Mouse (Mus musculus) T-cell, adult 2 months (primary cell): ENCODE measurements around the gene Atp6v0a2.

ENCODE experiments used
- DNase-seq: peaks from one replicate; pipeline ENCODE4 v3.0.0; 2022; ENCODE audit warnings: low spot score

Atp6v0a2 gene

DNA sequence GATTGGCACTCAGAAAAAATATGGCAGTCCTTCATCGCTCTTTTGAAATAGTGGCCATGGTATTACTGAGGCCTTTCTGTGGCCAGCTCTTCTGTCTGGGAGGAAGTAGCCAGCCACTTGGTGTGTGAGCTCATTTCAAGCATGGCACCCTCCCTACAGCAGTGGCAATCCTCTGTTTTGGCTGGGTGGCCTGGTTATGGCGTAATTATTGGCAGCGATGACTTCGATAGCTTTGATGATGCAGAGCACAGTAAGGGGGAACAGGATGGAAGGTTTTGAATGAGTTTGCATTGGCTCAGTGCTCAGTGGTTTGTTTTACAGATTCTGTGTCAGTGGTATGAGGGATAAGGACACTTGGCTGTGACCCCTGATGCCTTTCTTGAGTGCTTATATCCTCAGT is 8.3 kb downstream of the Atp6v0a2 start:
- DNase-seq: no peak

DNA sequence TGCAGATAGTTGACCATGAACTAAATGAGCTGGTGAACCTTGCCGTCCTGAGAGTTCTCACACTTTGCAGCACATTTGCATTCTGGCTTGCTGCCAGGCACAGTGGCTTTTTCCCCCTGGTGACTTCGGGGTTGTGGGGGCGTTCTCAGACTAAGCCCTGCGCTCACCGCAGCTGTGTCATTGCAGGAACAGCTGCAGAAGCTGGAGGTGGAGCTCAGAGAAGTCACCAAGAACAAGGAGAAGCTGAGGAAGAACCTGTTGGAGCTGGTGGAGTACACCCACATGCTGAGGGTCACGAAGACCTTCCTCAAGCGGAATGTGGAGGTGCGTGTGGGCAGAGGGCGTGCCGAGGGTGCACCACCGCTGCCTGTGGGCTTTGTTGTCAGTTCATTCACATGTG is 8.9 kb downstream of the Atp6v0a2 start:
- DNase-seq: peak; percentile 65

DNA sequence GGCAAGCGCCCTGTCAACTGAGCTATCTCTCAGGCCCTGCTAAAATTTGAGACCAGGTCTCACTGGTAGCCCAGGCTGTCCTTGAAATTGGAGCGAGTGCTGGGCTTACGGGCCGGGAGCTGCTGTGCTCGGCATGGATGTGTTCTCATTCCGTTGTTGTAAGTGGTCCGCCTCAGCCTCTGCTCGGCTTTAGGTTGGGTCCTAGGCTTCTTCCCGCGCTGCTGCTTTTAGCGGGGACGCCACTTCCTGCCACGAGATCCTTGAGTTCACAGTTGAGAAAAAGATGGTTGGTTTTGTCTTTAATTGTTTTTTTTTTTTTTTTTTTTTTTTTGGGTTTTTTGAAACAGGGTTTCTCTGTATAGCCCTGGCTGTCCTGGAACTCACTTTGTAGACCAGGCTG is 9.5 kb downstream of the Atp6v0a2 start:
- DNase-seq: peak; percentile 34

DNA sequence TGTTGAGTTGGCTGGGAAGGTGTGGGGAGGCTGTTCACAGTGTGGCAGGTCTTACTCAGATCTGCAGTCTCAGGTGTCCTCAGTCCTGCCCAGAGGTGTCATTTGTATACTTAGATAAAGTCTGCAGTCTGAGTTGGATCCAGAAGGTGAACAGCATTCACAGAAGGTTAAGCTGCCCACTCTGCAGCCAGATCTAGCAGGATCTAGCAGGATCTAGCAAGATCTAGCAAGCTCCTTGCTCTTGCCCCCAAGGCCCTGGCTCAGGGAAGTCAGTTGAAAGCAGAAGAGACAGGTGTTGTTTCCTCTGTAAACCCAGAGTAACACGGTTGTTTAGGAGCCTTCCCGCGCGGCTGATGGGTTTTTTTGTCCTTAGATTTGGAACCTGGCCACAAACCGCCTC is 85.4 kb downstream of the Atp6v0a2 start:
- DNase-seq: no peak

DNA sequence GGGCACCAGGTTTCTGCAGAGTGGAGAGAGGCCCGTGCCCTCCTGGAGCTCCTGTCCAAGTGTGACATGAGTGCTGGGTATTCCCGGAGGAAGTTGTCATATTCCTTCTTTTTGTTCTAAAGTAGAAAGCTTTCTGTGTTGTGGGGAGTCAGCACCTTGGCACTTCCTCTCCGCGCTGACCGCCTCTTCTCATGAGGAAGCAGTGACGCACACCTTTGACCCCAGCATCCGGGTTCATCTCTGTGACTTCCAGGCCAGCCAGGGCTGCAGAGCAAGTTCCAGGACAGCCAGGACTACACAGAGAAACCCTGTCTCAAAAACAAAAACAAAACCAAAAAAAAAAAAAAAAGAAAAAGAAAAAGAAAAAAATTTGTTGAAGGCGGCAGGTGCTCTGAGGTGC is 86.8 kb downstream of the Atp6v0a2 start:
- DNase-seq: no peak

DNA sequence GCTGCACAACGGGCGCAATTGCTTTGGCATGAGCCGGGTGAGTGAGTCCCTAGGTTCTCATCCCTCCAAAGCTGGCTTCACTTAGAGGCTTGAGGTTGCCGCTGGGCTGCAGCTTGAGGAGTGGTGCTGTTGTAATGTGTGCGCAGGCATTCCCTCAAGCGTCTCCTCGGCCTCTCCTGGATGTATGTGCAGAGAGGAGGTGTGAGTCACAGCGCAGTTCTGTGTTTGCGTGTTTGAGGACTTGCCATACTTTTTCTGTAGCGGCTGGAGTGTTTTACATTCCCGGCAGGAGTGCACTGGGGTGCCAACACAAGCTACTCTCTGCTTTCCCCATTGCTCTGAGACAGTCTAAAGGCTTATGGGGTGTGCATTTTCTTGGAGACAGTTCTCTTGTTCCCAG is 89.6 kb downstream of the Atp6v0a2 start:
- no peak for DNase-seq

DNA sequence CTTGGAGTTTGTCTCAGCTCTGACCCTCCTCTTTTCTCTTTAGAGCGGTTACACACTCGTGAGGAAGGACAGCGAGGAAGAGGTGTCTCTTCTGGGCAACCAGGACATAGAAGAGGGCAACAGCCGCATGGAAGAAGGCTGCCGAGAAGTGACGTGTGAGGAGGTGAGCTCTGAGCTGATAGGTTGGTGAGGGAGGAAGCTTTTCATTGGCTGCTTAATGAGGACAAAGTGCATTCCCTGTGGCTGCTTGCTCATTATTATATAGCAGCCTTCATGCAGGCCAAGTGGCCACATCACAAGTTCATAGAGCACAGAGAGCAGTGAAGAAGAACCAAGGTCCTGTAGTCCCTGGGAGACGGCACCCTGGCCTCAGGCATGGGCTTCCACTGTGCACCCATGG is 90.0 kb downstream of the Atp6v0a2 start:
- no peak for DNase-seq

DNA sequence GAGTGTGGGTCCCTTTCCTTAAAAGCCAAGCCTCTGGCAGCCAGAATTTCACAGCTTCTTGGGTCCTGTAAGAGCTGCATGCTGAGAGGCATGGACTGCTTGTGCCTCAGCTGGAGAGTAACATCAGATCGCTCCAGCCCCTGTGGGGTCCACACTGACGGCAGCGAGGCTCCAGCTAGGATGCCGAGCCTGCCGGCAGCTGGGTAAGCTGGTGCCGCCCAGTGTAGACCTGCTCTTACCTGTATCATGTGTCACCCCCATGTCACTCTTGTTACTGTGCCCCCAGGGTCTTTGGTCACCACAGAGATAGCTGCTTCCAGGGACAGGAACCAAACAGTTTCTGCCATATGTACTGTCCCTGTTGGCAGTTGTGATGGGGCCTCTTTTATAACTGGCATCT is 94.7 kb downstream of the Atp6v0a2 start:
- DNase-seq: no peak

DNA sequence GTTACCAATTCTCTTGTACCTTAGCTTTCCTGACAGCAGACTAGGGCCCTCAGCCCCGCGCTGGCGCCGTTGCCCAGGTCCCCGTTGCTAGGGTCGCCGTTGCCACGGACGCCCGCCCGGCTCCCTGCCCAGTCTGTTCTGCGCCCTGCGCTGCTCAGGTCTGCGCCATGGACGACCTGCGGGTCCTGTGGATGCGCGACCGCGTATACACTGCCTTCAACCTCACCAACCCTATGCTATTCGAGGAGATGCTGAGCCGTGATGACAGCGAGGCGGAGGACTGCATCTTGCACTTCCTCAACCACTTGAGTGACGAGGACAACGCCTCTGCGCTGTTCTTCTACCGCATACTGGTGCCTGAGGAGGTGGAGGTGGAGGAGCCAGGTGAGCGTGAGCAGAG is 96.6 kb downstream of the Atp6v0a2 start, which contains the start of gene Dnah10:
TSS of gene Dnah10 (plus strand) at position 89 of the 400 bp plus-strand sequence.
- DNase-seq: no peak

DNA sequence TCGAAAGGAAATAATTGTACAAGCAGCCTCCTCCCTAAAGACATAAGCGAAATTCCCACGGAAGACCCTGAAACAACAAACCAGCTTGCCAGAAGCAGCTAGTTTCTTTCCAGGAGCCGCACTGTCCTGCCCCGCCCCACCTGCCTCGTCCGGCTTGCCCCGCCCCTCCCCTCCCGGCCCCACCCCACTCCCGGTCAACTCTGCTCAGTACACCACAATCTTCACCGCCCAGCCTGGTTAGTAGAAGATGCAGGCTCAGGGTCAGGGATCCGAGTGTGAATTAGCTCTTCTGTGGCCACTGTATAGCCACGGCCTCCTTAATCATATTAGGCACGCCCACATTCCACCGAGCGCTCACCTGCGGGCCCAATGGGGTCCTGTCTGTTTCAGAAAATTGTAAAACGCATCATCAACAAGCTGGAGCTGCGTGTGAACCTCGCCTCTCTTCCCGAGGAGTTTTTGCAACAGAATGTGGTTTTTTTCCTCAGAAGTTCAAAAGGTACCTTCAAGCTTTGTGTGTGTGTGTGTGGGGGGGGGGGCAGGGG is 101.4 kb downstream of the Atp6v0a2 start:
- DNase-seq: no peak

DNA sequence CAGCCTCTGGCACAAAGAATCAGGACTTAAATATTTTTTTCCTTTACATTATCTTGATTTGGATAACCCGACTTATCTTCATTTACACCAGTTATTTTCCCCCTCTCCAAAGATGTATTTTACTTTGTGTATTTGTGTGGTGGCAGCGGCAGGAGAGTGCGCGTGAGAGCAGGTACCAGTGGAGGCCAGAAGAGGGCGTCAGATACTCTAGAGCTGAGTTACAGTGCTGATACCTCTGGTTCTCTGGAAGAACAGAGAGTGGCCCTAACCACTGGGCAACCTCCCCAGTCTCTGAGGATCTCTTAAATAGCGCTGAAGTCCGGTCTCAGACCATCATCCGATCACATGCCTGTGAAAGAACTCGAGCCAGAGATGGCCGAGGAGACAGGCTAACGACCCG is 105.6 kb downstream of the Atp6v0a2 start:
- no peak for DNase-seq

DNA sequence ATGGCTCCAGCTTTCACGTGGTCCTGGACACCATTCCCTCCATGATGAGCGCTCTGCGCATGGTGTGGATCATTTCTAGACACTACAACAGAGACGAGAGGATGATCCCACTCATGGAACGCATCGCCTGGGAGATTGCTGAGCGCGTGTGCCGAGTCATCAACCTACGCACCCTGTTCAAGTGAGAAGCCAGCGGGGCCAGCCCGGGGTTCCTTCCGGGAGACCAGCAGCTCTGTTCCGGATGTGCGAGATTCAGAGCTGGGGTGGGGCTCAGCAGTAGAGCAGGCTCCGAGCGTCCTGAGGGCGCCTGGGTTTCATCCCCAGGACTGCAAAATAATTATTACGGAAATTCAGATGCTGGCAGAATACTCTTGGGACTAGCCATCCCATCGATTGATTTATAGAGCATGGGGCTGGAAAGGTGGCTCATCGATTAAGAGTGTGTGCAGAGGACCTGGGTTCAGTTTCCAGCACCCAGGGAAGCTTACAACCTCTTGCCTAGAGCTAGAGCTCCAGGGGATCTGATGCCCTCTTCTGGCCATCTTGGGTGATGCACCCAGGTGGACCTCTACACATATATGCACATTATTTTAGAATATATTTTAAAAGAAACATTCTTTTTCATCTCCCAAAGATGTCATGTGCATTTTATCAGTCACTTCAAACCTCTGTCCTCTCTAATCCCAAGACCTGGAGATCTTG is 113.7 kb downstream of the Atp6v0a2 start:
- DNase-seq: no peak

DNA sequence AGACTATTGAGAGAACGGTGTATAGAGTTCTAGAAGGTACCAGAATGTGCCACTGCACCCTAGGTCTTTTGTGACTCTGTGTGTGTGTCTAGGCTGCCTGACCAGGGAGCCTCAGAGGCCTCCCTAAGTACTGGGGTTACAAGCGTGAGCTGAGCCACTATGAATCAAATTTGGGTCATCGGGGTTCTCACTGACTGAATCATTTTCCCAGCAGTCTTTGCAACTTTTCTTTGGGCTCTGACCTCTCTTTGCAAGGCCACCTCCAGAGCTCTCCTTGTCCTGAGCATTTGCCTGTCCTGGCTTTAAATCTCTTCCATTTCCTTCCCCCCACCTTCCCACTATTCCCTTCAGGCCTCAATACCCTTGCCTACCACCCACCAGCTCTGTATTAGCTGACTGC is 115.5 kb downstream of the Atp6v0a2 start:
- DNase-seq: no peak

DNA sequence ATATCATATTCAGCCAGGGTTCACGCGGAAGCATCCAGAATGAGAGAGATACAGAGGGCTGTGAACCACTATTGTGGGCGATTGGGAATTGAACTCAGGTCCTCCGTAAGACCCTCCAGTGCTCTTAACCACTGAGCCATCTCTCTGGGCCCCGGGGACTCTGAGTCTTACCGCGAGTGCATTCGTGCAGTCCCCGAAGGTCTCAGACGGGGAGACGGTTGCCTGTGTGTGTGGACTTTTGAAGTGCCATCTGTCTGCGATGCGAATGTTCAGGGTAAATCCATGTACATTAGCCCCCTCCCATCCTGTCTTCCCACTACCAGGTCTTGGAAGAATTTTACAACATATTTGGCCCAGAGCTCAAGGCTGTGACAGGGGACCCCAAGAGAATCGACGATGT is 117.8 kb downstream of the Atp6v0a2 start:
- no peak for DNase-seq

DNA sequence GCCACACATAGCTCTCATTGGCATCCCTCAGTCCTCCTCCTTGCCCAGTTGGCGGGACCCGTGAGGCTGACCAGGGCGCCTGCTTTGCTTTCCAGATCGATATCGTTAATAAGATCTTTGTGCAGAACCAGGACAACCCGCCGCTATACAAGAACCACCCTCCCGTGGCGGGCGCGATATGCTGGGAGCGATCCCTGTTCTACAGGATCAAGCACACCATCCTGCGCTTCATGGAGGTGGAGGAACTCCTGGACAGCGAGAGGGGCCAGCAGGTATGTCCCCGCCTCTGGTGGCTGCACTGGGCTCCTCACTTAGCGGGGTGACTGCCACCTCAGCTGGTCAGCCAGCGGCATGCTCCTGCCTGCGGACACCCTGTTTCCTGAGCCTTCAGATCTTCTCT is 119.9 kb downstream of the Atp6v0a2 start:
- DNase-seq: no peak

DNA sequence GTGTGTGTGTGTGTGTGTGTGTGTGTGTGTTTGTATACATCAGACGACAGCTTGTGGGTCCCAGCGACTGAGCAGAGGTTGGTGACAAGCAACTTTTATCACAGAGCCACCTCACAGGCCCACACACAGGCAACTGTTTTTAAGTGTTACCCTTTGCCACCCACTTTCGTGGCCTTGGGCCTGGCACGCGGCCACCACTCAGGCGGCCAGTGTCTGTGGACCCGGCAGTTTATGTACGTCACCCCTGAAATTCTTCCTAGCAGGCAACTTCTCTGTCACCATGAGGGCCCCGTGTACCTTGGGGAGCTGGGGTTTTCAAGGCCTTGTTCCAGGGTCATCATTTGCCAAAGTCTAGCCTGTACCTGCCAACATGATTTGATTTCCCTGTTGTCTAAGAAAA is 123.3 kb downstream of the Atp6v0a2 start:
- DNase-seq: no peak

DNA sequence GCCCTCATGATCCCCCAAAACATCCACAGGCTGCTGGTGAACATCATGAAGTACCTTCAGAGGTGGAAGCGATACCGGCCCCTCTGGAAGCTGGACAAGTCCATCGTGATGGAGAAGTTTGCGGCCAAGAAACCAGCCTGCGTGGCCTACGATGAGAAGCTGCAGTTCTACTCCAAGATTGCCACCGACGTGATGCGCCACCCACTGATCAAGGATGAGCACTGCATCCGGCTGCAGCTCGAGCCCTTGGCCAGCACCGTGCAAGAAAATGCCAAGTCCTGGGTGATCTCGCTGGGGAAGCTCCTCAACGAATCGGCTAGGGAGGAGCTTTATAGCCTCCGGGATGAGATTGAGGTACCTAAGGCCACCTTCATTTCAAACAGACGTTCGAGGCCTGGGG is 132.6 kb downstream of the Atp6v0a2 start:
- peak; percentile 20 for DNase-seq

DNA sequence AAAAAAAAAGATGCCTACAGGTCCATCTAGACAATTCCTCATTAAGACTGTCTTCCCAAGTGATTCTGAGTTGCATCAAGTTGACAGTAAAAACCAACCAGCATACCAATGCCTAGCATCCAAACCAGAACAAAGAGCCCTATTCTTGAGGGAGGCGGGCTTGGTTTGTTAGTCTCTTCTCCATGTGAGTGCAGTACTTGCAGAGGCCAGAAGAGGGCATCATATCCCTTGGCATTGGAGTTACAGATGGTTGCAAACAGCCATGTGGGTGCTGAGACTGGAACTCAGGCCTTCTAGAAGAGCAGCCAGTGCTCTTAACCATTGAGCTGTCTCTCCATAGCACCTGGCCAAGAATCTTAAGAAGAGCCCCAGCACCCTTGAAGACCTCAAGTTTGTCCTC is 133.4 kb downstream of the Atp6v0a2 start:
- no peak for DNase-seq
